Mouse (Mus musculus) urinary bladder, postnatal 36 days (tissue): ENCODE measurements at regions not wholly inside any gene's neighbourhood (a gene's known extent, or its start where the extent isn't known, plus 50 kb on each side); places are given as distances from the start of the nearest gene placed in this dataset.
A peak's percentile ranks its signal among the peaks of the same experiment; 100 is the strongest.

Experiments
- DNase-seq, 2 experiments: peaks; one replicate each; pipeline ENCODE4 v3.0.0; 2022; ENCODE audit warnings: low spot score in 2 of 2, mixed read lengths in 1 of 2

- DNase-seq: peak; percentile 45 to 57
Observed at GRCm38 (mm10) chr10:37449894-37450293, 311.2 kb upstream of the Marcks start.

- no peak for DNase-seq
Observed at GRCm38 (mm10) chr10:37447333-37448204, 308.8 kb upstream of the Marcks start.

GRCm38 (mm10) chr10:37439863-37440613, 301.3 kb upstream of the Marcks start:
- DNase-seq: no peak

GRCm38 (mm10) chr10:37438312-37438711, 299.6 kb upstream of the Marcks start:
- no peak for DNase-seq

- no peak for DNase-seq
Observed at GRCm38 (mm10) chr10:37436849-37437248, 298.1 kb upstream of the Marcks start.

- no peak for DNase-seq
Observed at GRCm38 (mm10) chr10:37434229-37434628, 295.5 kb upstream of the Marcks start.

- DNase-seq: no peak
Observed at GRCm38 (mm10) chr10:37423047-37423446, 284.3 kb upstream of the Marcks start.

- DNase-seq: no peak
Observed at GRCm38 (mm10) chr10:37422612-37423011, 283.9 kb upstream of the Marcks start.

- DNase-seq: no peak
Observed at GRCm38 (mm10) chr10:37416321-37416720, 277.6 kb upstream of the Marcks start.

GRCm38 (mm10) chr10:37412401-37412800, 273.7 kb upstream of the Marcks start:
- DNase-seq: no peak

- no peak for DNase-seq
Observed at GRCm38 (mm10) chr10:37409749-37410148, 271.0 kb upstream of the Marcks start.

- DNase-seq: no peak
Observed at GRCm38 (mm10) chr10:37407487-37407886, 268.8 kb upstream of the Marcks start.

- DNase-seq: no peak
Observed at GRCm38 (mm10) chr10:37404933-37405332, 266.2 kb upstream of the Marcks start.

GRCm38 (mm10) chr10:37404407-37404806, 265.7 kb upstream of the Marcks start:
- DNase-seq: no peak

- DNase-seq: no peak
Observed at GRCm38 (mm10) chr10:37402376-37402775, 263.7 kb upstream of the Marcks start.

- DNase-seq: no peak
Observed at GRCm38 (mm10) chr10:37400991-37401390, 262.3 kb upstream of the Marcks start.

- DNase-seq: no peak
Observed at GRCm38 (mm10) chr10:37400379-37400778, 261.7 kb upstream of the Marcks start.

GRCm38 (mm10) chr10:37397271-37397991, 258.7 kb upstream of the Marcks start:
- DNase-seq: peak; percentile 21 to 33

GRCm38 (mm10) chr10:37390011-37390410, 251.3 kb upstream of the Marcks start:
- DNase-seq: no peak

- no peak for DNase-seq
Observed at GRCm38 (mm10) chr10:37386216-37386615, 247.5 kb upstream of the Marcks start.

- no peak for DNase-seq
Observed at GRCm38 (mm10) chr10:37380024-37380423, 241.3 kb upstream of the Marcks start.
